Mouse (Mus musculus) testis, adult 2 months (tissue): ENCODE results near the gene Gm42878. TPM values are rescaled to one million over a fixed set of nuclear protein-coding genes. Genes with fewer than 3 reads are reported as not detected.

Experiments
- H3K27ac ChIP-seq: fragments of 200-500 bp; 2 replicates; pipeline ENCODE4 v1.5.1; 2012; ENCODE audit warnings: low read depth, low read length; ENCODE audit not compliant: control insufficient read depth, insufficient read depth
- H3K27me3 ChIP-seq: fragments of 200-500 bp; 2 replicates; pipeline ENCODE4 v1.6.1; 2012; ENCODE audit warnings: mild to moderate bottlenecking, low read length, moderate library complexity; ENCODE audit not compliant: control insufficient read depth, insufficient read depth
- H3K36me3 ChIP-seq: fragments of 200-500 bp; 2 replicates; pipeline ENCODE4 v1.6.1; 2012; ENCODE audit warnings: mild to moderate bottlenecking, low read length; ENCODE audit not compliant: control insufficient read depth, insufficient read depth
- H3K4me1 ChIP-seq: fragments of 200-500 bp; 2 replicates; pipeline ENCODE4 v1.6.1; 2012; ENCODE audit warnings: low read length; ENCODE audit not compliant: control insufficient read depth, insufficient read depth
- H3K4me3 ChIP-seq: fragments of 200-500 bp; 2 replicates; pipeline ENCODE4 v1.5.1; 2012; ENCODE audit warnings: low read depth, mild to moderate bottlenecking, low read length, moderate library complexity, mixed read lengths; ENCODE audit not compliant: control insufficient read depth
- CTCF ChIP-seq: fragments of 200-500 bp; IDR thresholded peaks from 2 replicates; pipeline ENCODE4 v1.5.1; 2012; ENCODE audit warnings: low read depth, mild to moderate bottlenecking, inconsistent platforms, low read length, moderate library complexity; ENCODE audit not compliant: control insufficient read depth, insufficient read depth, insufficient replicate concordance
- POLR2A ChIP-seq: fragments of 200-500 bp; IDR thresholded peaks from 2 replicates; pipeline ENCODE4 v1.6.1; 2012; ENCODE audit warnings: low read depth, mild to moderate bottlenecking, inconsistent platforms, low read length, moderate library complexity; ENCODE audit not compliant: control insufficient read depth
- polyA plus RNA-seq: library from polyadenylated mRNA; depleted of rRNA; stranded (reverse); fragments of >200 nt; gene quantifications from 2 replicates; pipeline ENCODE4 v1.2.3, GENCODE M21; 2012; rRNA removed

The Gm42878 gene
- polyA plus RNA-seq, 1 experiment, result 0.14 TPM

DNA sequence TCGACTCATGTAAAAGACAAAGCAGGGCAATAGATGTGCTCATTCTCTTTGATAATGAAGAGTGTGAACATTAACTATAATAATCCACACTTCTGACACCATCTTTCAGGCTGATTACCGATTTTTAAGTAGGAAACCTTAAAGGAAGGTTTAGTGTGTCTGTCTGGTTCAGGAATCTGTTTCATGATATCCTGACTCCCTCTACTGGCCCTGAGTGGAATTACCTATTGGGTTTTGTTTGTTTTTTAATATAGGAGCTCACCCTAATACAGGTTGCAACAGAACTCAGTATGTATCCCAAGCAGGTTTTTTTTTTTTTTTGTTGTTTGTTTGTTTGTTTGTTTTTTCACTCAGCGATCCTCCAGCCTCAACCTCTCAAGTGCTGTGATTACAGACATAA lies 67.6 kb downstream of the Gm42878 start:
- Histone ChIP-seq H3K27me3 (no peaks in the 10 kb centered on the region), H3K4me3 (no peak overlapping the region), H3K36me3 (no peaks in the 10 kb centered on the region; the same call in 1 of the 2 replicates), H3K27ac (no peak overlapping the region), H3K4me1 (no peaks in the 10 kb centered on the region)
- TF ChIP-seq POLR2A (no peak), CTCF (no peak)

- Histone ChIP-seq H3K36me3 (no peaks in the 10 kb centered on the region; the same call in 1 of the 2 replicates), H3K27me3 (no peaks in the 10 kb centered on the region), H3K4me3 (no peak overlapping the region), H3K4me1 (no peaks in the 10 kb centered on the region), H3K27ac (no peak overlapping the region)
- TF ChIP-seq CTCF, result no peak
- TF ChIP-seq POLR2A, result no peak
Observed at GRCm38 (mm10) chr5:121476040-121476439, 69.2 kb downstream of the Gm42878 start.

DNA sequence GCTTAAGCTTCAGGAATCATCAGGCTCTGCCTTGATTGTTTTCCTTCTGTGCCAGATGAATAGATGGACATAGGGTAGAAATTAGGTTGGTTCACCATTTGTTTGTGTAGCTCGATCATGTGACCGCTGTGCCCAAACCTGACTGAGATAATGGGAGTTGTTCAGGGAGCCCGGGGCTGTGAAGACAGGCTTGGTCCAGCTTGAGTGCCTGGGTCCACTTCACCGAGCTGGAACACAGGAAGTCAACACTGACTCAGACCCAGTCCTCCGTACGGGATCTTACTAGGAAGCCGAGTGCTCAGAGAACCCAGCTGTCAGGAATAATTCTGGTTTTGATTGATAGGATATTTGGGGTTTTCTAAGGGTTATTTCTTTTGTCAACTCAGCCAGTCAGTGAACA lies 70.7 kb downstream of the Gm42878 start:
- no peak overlapping the region for H3K4me3 ChIP-seq
- no peak for TF ChIP-seq POLR2A
- no peak for TF ChIP-seq CTCF
- no peaks in the 10 kb centered on the region for H3K4me1 ChIP-seq
- no peaks in the 10 kb centered on the region; the same call in 1 of the 2 replicates for H3K36me3 ChIP-seq
- H3K27me3 ChIP-seq, result no peaks in the 10 kb centered on the region
- H3K27ac ChIP-seq, result no peak overlapping the region

GRCm38 (mm10) chr5:121472411-121472810 lies 72.9 kb downstream of the Gm42878 start:
- Histone ChIP-seq H3K27me3 (no peaks in the 10 kb centered on the region), H3K4me3 (no peak overlapping the region), H3K4me1 (no peaks in the 10 kb centered on the region), H3K36me3 (no peaks in the 10 kb centered on the region; the same call in 1 of the 2 replicates), H3K27ac (no peak overlapping the region)
- TF ChIP-seq CTCF (no peak), POLR2A (no peak)

GRCm38 (mm10) chr5:121469566-121469965 lies 75.7 kb downstream of the Gm42878 start:
- Histone ChIP-seq H3K27me3 (no peaks in the 10 kb centered on the region), H3K27ac (no peak overlapping the region), H3K4me3 (no peak overlapping the region), H3K36me3 (no peaks in the 10 kb centered on the region; the same call in 1 of the 2 replicates), H3K4me1 (no peaks in the 10 kb centered on the region)
- TF ChIP-seq CTCF, result no peak
- TF ChIP-seq POLR2A, result no peak

Other genes with a start within 250 kb of the Gm42878 start
- gene Trafd1, start 159.8 kb downstream of the Gm42878 start, polyA plus RNA-seq, result 334 and 348 TPM in 2 replicates
- gene Naa25, start 147.5 kb downstream of the Gm42878 start, polyA plus RNA-seq, result 26.4 and 27.7 TPM in 2 replicates
- gene Tmem116, start 93.6 kb downstream of the Gm42878 start, polyA plus RNA-seq, result 60.5 and 63.9 TPM in 2 replicates
- 81.3 and 102 TPM in 2 replicates for gene Erp29, start 93.0 kb downstream of the Gm42878 start, polyA plus RNA-seq
- 79.7 and 85.1 TPM in 2 replicates for gene Adam1b, start 42.0 kb downstream of the Gm42878 start, polyA plus RNA-seq
- 138 and 140 TPM in 2 replicates for gene Adam1a, start within 50 bp of the Gm42878 start, polyA plus RNA-seq
- 21.9 and 28.4 TPM in 2 replicates for gene Mapkapk5, start 423 bp upstream of the Gm42878 start, polyA plus RNA-seq
- gene Aldh2, start 48.3 kb upstream of the Gm42878 start, polyA plus RNA-seq, result 154 and 177 TPM in 2 replicates
- gene Acad12, start 73.5 kb upstream of the Gm42878 start, polyA plus RNA-seq, result 3.3 and 3.9 TPM in 2 replicates
- gene Acad10, start 115.0 kb upstream of the Gm42878 start, polyA plus RNA-seq, result 5.7 and 5.9 TPM in 2 replicates
- 116 and 128 TPM in 2 replicates for gene Brap, start 115.1 kb upstream of the Gm42878 start, polyA plus RNA-seq
- gene Atxn2, start 165.9 kb upstream of the Gm42878 start, polyA plus RNA-seq, result 150 and 166 TPM in 2 replicates